Mouse (Mus musculus) forebrain, postnatal 0 days (tissue): Measurements from ENCODE around the gene Sec23ip. TPM values are rescaled to one million over a fixed set of nuclear protein-coding genes. Genes with fewer than 3 reads are reported as not detected.

Experiments used
- ATAC-seq: fragments of 200-750 bp; cut with Nextera tagmentation; 2 replicates; pipeline ENCODE4 v1.8.0; 2017; ENCODE audit warnings: mild to moderate bottlenecking, moderate library complexity
- DNase-seq: peaks from one replicate; pipeline ENCODE4 v3.0.0-alpha.2; 2015
- H3K27ac ChIP-seq: fragments of 300-500 bp; sonication (generic); 2 replicates; pipeline ENCODE4 v1.5.1; 2014; ENCODE audit warnings: low read depth, mild to moderate bottlenecking, antibody characterized with exemption, low read length, moderate library complexity, mixed read lengths
- H3K27me3 ChIP-seq: fragments of 300-500 bp; sonication (generic); 2 replicates; pipeline ENCODE4 v1.6.1; 2014; ENCODE audit warnings: mild to moderate bottlenecking, low read length, mixed read lengths; ENCODE audit not compliant: insufficient read depth
- H3K36me3 ChIP-seq: fragments of 300-500 bp; sonication (generic); 2 replicates; pipeline ENCODE4 v1.6.1; 2014; ENCODE audit warnings: mild to moderate bottlenecking, moderate library complexity; ENCODE audit not compliant: insufficient read depth
- H3K4me1 ChIP-seq: fragments of 300-500 bp; sonication (generic); 2 replicates; pipeline ENCODE4 v1.6.1; 2014; ENCODE audit warnings: antibody characterized with exemption; ENCODE audit not compliant: insufficient read depth
- H3K4me2 ChIP-seq: fragments of 300-500 bp; sonication (generic); 2 replicates; pipeline ENCODE4 v1.6.1; 2014; ENCODE audit warnings: low read depth, mild to moderate bottlenecking, moderate library complexity
- H3K4me3 ChIP-seq: fragments of 300-500 bp; sonication (generic); 2 replicates; pipeline ENCODE4 v1.5.1; 2014; ENCODE audit warnings: low read depth, low read length, mixed read lengths
- H3K9ac ChIP-seq: fragments of 300-500 bp; sonication (generic); 2 replicates; pipeline ENCODE4 v1.6.1; 2014; ENCODE audit warnings: mild to moderate bottlenecking
- H3K9me3 ChIP-seq: fragments of 300-500 bp; sonication (generic); 2 replicates; pipeline ENCODE4 v1.6.1; 2016; ENCODE audit warnings: low read length
- CTCF ChIP-seq: sonication (generic); IDR thresholded peaks from 2 replicates; pipeline ENCODE4 v1.5.1; 2016; ENCODE audit warnings: antibody characterized with exemption, control low read depth, low read depth
- WGBS: fragments of 180-500 bp; shearing (Covaris S2); extraction: QIAGEN DNeasy Blood & Tissue Kit; methylation state at CpG from one replicate; pipeline ENCODE4 v1.1.7; 2014; 5-methylcytosine and 5-hydroxymethylcytosine counted together
- microRNA-seq, 2 experiments: library from miRNA; unstranded; fragments of <30 nt; microRNA quantifications; one replicate each; pipeline ENCODE4; 2016
- polyA plus RNA-seq: library from polyadenylated mRNA; unstranded; fragments of >200 nt; fragmentation: Nextera tagmentation; extraction: Ambion mirVana; gene quantifications from 2 replicates; pipeline ENCODE4 v1.2.1, GENCODE M21; 2015
- total RNA-seq: library from RNA; depleted of rRNA; stranded (reverse); fragments of >200 nt; gene quantifications from 2 replicates; pipeline ENCODE4 v1.2.3, GENCODE M21; 2014; rRNA removed

Gene Sec23ip
- total and polyA plus RNA-seq, 2 experiments from 2014 or later: 22.0 to 23.8 TPM

- H3K36me3 ChIP-seq: no peaks in the 10 kb centered on the region
- TF ChIP-seq CTCF: no peak
- no peaks in the 10 kb centered on the region for H3K4me1 ChIP-seq
- no peak overlapping the region for H3K9ac ChIP-seq
- no peak for ATAC-seq
- 77% methylated on average over 12 of the region's 12 CpGs for WGBS
- no peak overlapping the region for H3K4me2 ChIP-seq
- no peak overlapping the region for H3K4me3 ChIP-seq
- H3K9me3 ChIP-seq: no peaks in the 10 kb centered on the region
- H3K27ac ChIP-seq: no peak overlapping the region
- H3K27me3 ChIP-seq: no peaks in the 10 kb centered on the region
- no peak for DNase-seq
These were observed 87.8 kb downstream of the Sec23ip start for GRCm38 (mm10) chr7:128832455-128833081.

DNA sequence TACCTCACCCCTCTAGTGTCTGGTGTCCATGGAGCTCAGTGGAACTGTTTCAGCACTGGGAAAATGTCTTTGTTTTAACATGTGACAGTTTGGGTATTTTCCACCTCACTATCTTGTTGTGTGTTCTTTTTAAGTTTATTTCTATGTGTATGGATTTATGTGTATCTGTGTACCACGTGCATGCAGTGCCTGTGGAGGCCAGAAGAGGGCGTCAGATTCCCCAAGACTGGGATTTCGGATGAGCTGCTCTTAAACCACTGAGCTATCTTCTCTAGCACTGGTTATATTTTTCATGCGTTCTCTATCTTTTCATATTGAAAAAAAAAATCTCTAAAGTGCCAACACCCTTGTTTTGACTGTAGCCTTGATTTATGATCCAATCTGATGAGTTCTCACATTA, 88.5 kb downstream of the Sec23ip start:
- DNase-seq (no peak), ATAC-seq (no peak)
- WGBS: 88% methylated on average over 4 of the region's 4 CpGs
- no peaks in the 10 kb centered on the region for H3K4me1 ChIP-seq
- H3K4me3 ChIP-seq: no peak overlapping the region
- no peak overlapping the region for H3K27ac ChIP-seq
- TF ChIP-seq CTCF: peak; percentile 10; the same call in 1 of the 2 replicates
- no peak overlapping the region for H3K4me2 ChIP-seq
- no peaks in the 10 kb centered on the region for H3K27me3 ChIP-seq
- H3K9ac ChIP-seq: no peak overlapping the region
- H3K9me3 ChIP-seq: no peaks in the 10 kb centered on the region
- no peaks in the 10 kb centered on the region for H3K36me3 ChIP-seq

Small RNAs within 50 kb of the gene (microRNA-seq; reads per million reads assigned to microRNA genes)
- 0 reads per million in 2 experiments for gene Gm25778

Other genes starting within 250 kb of the Sec23ip start
- gene Bag3, start 221.3 kb upstream of the Sec23ip start, total RNA-seq: 2.2 and 4.1 TPM in 2 replicates
- 3.0 and 3.8 TPM in 2 replicates for gene Bag3, start 221.3 kb upstream of the Sec23ip start, polyA plus RNA-seq
- gene Inpp5f, start 133.6 kb upstream of the Sec23ip start, total RNA-seq: 334 and 420 TPM in 2 replicates
- 270 and 361 TPM in 2 replicates for gene Inpp5f, start 133.6 kb upstream of the Sec23ip start, polyA plus RNA-seq
- gene Mcmbp, start 4.4 kb upstream of the Sec23ip start, total RNA-seq: 34.6 and 43.3 TPM in 2 replicates
- 32.4 and 42.0 TPM in 2 replicates for gene Mcmbp, start 4.4 kb upstream of the Sec23ip start, polyA plus RNA-seq